Mouse (Mus musculus): ENCODE measurements around the gene Gtf2ird1.
"Not testable (repeated sequence)": the region's sequence is repeated elsewhere in the genome, so short reads cannot be mapped to it uniquely, and the experiment has no call there.

Gtf2ird1 gene

DNA sequence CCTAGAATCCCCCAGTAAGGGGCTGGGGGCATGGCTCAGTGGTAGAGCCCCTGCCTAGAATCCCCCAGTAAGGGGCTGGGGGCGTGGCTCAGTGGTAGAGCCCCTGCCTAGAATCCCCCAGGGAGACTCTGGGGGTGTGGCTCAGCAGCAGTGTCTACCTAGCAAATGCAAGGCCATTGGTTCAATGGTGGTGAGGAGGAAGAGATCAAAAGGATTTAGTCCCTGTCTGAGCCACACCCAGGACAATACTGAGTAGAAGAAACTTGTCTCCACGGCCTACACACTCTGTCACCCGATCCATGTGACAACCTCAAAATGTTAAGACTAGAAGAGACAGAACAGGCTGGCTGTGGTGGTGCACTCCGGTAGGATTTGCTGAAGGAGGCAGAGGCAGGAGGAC, 9.8 kb downstream of the Gtf2ird1 start:
- DNase-seq (ENCODE audit: extremely low read depth, insufficient read length, low spot score) = not testable (repeated sequence)

DNA sequence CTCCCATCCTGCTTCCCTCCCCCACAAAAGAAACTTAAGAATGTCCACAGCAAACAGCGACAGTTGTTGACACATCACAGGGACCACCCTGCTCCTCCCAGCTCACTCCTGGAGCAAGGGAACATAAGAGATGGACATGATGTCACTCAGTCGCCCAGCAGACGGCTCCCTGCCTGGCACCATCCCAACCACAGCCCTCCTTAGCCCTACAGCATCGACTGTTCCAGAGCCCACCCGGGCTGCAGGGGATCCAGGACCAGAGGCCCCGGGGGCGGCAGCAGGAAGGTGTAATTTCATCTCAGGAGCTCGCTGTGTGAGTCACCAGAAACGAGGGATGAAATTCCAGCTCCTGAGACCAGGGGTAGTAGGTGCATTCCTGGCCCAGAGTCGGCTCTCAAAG, 10.6 kb downstream of the Gtf2ird1 start:
- DNase-seq (ENCODE audit: extremely low read depth, insufficient read length, low spot score) = no peak

DNA sequence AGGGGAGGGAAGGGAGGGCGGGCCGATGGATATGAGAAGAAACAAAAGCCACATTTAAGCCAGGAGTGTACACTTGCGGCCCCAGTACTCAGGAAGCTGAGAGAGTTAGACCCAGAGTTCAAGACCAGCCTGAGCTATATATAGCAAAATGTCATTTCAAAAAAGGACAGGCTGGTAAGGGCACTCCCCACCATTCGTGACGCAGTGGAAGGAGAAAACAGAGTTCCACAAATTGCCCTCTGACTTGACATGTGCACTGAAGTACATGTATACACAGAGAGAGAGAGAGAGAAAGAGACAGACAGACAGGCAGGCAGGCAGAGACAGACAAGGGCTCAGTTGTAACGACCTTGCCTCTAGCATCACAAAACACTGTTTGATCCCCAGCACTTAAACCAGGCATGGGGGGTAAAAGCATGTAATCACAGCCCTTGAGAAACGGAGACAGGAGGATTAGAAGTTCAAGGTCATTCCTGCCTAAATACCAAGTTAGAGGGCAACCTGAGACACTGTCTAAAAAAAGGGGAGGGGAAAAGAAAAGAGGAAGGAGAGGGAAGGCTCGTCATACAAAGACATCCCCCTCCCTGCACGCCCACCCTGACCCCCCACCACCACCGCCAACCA, 11.2 kb downstream of the Gtf2ird1 start:
- DNase-seq (ENCODE audit: extremely low read depth, insufficient read length, low spot score) = no peak

DNA sequence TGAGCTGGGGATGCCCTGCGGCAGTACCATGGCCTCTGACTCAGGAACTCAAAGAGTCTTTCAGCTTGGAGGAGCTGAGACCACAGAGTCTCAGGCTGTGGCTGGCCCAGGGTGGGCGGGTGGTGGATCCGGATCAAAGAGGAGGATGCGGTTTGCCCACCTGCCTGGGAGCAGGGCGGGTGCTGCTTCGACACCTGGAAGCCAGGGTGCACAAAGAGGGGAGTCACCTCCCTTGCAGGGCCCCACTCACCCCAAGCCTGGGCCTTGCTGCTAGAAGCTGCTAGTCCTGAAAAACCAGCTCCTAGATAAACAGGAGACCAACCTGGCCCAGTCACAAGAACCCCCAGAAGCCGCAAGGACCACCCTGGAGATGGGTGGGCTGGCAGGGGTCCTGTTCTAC, 12.0 kb downstream of the Gtf2ird1 start:
- no peak for DNase-seq (ENCODE audit: extremely low read depth, insufficient read length, low spot score)

DNA sequence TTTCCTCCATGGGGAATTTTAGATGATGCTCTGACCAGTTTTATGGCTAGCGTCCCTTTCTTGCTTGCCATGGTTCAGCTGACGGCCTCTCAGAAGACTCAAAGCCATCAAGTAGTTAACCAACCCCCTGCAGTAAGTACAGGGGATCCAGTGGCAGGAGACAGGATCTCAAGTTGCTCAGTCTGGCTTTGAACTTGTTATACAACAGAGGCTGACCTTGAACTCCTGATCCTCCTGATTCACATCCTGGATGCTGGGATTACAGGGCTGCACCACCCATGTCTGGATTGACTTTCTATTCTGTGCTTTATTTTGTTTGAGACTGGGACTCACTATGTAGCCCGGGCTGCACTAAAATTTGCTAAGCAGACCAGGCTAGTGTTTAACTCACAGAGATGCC, 14.4 kb downstream of the Gtf2ird1 start:
- no peak for DNase-seq (ENCODE audit: extremely low read depth, insufficient read length, low spot score)

DNA sequence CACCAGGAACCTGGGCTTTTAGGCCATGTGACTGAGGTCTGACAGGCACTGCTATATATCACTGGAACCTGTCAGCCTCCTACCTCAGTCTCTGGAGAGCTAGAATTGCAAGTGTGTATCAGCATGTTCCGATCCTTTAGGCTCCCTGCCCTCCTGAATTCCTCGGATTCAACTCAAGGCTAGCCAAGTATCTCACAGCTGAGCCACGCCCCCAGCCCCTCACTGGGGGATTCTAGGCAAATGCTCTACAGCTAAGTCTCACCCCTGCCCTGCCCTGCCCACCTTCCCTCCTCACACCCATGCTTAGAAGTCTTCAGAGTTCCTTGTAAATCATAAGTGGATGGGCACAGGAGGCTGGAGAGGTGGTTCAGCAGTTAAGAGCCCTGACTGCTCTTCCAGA, 15.4 kb downstream of the Gtf2ird1 start:
- no peak for DNase-seq (ENCODE audit: extremely low read depth, insufficient read length, low spot score)

DNA sequence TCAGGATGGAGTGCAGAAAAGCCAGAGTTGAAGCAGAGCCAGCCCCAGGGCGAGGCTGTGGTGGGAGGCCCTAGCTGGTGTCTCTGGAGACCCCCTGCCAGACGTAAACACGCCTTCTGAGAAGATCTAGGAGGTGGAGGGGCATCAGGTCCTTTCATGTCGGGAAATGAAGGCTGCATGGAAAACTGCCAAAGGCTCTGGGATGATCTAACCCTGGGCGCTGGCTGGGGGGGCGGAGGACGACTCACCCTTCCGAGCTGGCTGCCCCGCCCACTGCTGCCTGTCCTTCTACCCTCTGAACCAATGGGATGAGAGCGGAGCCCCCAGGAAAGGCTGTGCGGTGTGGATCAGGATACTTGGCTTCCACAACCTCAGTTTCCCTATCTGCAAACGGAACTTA, 16.4 kb downstream of the Gtf2ird1 start:
- peak; percentile 56 for DNase-seq (ENCODE audit: extremely low read depth, insufficient read length, low spot score)

DNA sequence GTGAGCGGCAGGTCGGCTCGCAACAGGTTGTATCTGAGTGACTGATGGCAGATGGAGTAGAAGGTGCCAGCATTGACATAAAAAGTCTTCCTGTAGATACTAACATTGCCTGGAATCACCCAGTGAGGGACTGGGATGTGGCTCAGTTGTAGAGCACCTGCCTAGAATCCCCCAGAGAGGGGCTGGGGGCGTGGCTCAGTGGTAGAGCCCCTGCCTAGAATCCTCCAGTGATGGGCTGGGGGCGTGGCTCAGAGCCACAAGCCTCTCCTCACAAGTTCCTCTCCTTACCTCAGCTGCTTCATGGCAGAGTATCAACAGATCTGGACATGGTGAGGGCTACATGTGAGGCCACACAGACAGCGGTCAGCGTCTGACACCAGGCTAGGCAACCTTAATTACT, 17.0 kb downstream of the Gtf2ird1 start:
- no peak for DNase-seq (ENCODE audit: extremely low read depth, insufficient read length, low spot score)

DNA sequence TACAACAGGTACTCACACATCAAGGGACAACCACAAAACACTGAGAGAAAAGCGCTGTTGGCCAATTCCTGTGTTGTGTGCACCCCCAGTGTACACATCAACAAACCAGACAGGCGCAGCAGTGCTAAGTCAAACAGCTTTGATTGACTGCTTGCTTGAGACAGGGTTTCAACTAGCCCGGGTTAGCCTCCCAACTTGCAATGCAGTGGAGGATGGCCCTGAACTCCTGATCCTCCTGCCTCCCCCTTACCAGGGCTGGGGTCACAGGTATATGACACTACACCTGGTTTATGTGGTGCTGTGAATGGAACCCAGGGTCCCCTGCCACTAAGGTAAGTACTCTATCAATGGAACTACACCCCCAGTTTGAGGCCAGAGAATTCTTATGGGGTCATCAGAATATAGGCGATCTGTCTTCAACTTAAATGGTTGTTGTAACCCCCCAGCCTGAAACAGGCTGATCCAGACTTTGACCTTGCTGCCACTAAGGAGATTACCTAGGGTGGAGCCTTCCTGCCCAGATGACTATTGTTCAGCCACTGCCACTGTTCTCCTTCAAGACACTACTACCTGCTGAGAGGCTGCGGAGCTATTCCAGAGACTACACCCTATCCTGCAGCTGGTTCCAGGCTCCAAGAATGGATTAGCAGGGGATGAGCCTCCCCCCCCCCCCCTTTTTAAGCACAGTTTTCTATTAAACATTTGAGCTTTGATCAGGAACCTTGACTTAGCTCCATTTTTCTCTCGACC, 17.7 kb downstream of the Gtf2ird1 start:
- DNase-seq (ENCODE audit: extremely low read depth, insufficient read length, low spot score) = no peak

DNA sequence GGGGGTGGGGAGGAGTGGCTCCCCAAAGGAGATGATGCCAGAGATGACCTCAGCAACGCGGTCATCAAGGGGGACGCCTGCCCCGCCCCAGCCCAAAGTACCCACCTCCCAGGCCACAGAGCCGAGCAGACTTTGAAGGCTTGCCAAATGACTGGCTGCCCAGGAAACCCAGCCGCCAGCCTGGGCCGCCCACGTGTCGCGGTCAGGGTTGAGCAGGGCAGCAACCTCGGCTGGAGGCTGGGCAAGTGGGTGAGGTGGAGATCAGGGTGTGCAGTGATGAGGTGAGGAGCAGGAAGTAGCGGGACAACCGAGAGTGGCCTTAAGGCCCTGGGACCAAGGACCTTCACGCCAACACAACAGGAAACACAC, 19.1 kb downstream of the Gtf2ird1 start:
- DNase-seq (ENCODE audit: extremely low read depth, insufficient read length, low spot score) = peak; percentile 89

DNA sequence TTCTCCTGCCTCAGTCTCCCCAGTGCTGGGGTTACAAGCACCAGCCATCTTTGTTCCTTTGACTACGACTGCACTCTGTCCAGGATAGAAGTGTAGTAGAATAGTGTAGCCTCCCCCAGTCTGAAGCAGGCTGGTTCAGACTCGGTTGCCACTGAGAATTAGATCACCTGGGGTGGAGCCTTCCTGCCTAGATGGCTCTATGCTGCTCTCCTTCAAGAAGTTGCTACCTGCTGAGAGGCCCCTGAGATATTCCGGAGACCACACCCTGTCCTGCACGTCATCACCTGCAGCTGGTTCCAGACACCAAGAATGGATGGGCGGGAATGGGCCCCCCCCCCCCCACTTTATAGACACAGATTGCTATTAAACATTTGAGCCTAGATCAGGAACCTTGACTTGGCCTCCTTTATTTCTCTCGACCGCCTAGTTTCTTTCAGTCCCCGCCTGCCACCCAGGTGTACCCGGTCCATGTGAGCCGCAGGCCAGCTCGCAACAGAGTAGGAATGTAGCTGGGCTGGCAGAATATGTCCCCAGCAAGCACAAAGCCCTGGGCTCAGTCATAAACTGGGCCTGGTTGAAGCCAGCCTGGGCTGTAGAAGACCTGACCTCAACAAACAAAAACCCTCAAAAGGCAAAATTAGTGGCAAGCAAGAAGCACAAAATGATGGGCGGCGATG, 19.6 kb downstream of the Gtf2ird1 start:
- DNase-seq (ENCODE audit: extremely low read depth, insufficient read length, low spot score) = no peak

DNA sequence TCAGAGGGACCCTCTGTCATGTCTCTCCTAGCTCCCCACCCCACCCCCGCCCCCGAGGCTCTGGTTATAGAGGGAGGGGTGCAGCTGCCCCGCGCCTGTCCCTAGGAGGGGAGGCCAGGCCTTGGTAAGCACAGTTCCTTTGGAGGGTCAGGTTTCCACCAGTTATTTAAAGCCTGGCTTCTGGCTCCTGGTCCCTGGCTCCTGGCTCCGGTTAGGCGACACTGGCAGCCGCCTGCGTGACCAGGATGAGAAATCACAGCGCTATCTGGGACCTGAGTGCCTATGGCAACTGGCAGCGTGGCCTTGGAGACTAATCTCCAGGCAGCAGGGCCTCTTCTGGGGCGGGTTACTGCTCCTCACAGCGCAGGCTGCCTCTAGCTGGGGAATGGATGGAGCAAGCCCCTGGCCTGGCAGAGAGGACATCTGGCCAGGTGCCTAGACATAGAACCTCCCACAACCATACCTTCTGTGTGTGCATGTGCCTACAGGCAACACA, 20.6 kb downstream of the Gtf2ird1 start:
- no peak for DNase-seq (ENCODE audit: extremely low read depth, insufficient read length, low spot score)

DNA sequence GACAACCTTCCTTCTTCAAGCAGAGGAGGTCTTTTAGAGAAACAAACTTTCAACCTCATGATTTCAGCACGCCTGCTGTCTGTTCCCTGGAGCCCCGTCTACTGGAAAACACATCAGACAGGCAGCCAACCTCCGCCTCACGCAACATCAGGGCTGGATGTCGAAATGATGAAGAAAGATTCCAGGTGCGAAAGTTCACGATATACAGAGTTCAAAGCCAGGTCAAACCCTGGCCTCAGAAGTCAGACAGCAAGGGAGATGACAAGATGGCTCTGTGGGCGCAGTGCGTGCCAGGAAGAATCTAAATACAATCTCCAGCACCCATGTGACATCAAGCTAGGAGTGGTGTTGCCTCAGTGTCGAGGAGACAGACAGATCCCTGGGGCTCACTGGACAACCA, 23.4 kb downstream of the Gtf2ird1 start:
- DNase-seq (ENCODE audit: extremely low read depth, insufficient read length, low spot score) = no peak

DNA sequence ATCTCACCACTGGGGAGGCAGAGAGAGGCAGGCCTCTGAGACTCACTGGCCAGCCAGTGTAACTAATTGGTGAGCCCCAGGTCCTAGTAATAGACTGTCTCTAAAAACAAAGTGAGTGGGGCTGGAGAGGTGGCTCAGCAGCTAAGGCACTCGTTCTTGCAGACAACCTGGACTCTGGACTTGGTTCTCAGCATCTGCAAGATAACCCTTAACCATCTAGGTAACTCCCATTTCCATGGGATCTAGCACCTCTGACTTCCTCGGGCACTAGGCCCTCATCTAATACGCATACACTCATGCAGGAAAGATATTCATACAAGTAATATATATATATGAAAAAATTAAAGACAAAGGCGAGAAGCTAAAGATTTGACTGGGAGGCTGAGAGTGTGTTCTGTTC, 26.4 kb downstream of the Gtf2ird1 start:
- DNase-seq (ENCODE audit: extremely low read depth, insufficient read length, low spot score) = no peak

DNA sequence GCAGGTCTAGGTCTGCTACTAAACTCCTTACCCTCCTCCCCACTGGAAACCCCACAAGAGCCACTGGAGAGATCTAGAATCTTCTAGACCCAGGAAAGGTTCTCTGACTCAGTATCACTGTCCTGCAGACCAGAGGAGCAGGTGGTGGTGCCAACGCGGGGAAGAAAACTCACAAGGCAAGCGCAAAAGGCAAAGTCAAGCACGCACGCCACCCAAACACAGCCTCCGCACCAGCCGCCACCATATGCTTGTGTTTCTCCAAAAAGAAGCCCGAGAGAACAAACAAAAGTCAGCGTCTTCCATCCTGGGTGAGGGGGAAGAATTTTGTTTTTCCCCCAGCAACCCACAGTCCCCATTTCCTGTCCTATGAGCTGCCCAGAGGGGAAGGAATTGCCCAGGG, 28.9 kb downstream of the Gtf2ird1 start:
- no peak for DNase-seq (ENCODE audit: extremely low read depth, insufficient read length, low spot score)

DNA sequence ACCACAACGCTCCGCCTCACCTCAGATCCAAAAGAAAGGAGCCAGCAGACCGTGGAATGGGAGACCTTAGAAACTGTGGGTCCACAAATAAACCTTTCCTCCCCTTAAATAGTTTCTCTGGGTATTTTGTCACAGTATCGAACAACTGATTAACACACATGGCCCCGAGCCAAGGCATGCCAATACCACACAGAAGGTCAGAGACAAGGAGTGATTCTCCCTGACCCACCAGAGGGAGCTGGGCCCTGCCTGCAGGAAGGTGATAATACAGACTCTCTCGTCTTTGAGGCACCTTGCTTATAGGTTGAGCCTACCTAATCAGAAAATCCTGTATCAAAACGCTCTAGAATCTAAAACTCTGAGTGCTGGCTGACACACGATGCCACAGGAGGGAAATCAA, 30.9 kb downstream of the Gtf2ird1 start:
- DNase-seq (ENCODE audit: extremely low read depth, insufficient read length, low spot score) = no peak

DNA sequence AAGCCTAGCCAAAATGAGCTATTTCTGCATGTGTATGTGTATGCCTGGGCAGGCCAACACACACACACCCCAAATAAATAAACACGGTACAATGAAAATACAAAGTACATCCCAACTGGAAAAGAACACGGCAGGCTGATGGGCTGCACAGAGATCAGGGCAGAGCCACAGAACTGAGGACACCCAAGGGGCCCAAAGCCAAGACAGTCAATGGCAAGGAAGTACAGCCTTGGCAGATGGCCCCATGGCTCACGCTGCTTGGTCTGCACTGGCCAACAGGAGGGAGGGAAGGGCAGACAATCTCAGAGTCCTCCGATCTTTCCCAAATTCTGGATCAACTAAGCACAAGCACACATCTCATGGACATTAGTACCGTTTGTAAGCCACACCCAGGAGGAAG, 32.6 kb downstream of the Gtf2ird1 start:
- no peak for DNase-seq (ENCODE audit: extremely low read depth, insufficient read length, low spot score)

DNA sequence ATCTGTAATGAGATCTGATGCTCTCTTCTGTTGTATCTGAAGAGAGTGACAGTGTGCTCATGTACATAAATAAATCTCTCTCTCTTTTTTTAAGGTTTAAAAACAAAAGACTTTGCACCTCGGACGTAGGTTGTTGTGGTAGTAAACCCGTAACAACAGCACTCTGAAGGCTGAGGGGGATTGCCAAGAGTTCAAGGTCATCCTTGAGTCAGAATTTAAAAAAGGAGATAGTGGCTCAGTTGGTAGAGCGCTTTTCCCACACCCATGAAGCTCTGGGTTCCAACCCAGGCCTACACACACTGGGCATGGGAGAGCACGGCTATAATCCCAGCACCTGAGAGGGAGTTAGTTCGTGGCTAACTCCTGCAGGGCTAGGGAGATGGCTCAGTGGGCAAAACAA, 33.1 kb downstream of the Gtf2ird1 start:
- DNase-seq (ENCODE audit: extremely low read depth, insufficient read length, low spot score) = no peak

DNA sequence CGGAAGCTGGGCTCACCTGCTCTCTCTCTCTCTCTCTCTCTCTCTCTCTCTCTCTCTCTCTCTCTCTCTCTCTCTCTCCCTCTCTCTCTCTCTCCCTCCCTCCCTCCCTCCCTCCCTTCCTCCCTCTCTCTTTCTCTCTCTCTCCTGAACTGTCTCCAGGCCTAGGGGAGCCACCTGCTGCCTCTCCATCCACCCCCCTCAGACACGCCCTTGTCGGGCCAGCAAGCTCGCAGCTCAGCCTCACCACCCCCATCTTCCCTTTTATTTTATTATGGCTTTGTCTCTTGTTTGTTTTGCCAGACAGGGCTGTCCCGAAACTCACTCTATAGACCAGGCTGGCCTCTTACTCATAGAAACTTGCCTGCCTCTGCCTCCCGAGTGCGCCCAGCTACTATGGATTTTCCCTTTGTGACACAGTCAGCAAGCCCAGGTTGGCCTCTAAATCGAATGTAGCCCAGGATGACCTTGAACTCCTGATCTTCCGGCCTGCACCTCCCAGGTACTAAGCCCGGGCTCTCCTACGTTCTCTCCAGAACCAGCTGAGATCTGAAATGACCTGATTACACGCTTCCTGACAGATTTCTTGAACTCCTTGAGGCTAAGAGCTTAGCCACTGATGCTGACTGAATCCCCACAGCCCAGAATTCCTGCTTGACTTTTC, 34.1 kb downstream of the Gtf2ird1 start:
- DNase-seq (ENCODE audit: extremely low read depth, insufficient read length, low spot score) = no peak

DNA sequence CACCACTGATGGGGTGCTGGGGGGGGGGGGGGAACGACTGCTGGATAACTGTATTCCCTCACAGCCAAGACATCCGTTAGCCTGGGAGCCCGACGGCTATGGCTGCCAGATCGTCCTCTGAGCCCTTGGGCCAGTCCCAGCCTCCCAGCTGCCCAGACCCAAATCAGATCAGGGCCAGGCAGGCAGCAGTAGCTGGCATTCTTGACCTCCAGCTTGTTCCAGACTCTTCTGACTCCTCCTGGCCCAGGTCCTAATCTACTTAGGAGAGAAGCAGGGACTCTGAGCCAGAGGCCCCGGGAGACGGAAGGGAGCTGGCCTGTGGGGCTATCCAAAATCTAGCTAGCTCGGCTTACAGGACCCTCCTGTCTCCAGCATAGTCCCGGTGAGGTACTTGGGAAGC, 35.5 kb downstream of the Gtf2ird1 start:
- no peak for DNase-seq (ENCODE audit: extremely low read depth, insufficient read length, low spot score)

DNA sequence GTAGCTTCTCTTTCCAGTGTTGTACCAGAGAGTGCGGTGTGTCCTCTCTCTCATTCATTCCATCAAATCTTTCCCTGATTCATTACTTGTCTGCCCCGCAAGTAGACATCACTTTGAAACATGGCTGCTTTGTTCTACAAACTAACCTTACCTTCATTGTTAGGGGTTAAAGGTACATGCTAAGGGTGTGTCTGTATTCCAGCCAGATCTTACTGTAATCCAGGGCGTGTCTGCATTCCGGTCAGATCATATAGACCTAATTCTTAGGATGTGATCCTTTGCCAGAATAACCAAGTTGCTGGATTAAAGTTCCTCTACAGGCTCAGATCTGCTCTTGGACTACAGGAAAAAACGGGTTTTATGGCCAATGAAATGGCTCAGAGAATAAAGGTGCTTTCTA, 36.8 kb downstream of the Gtf2ird1 start:
- no peak for DNase-seq (ENCODE audit: extremely low read depth, insufficient read length, low spot score)
